In genomic region chr17:51382552-51382951, GRCm38 (mm10) we compare ENCODE assay signal across 24 mouse cellular contexts.
A peak's percentile ranks its signal among the peaks of the same experiment; 100 is the strongest.
DNase-seq lines count a peak whose midpoint lies in the region; ATAC-seq and TF ChIP-seq lines count a peak whose summit lies in the region.
"Had no signal": no experiment of that assay in that cellular context is flagged by ENCODE, and none has a peak within 500 bp of the region (broad histone marks: within the 10 kb centered on the region; RNA-seq: fewer than 3 reads in every experiment).

No protein-coding gene starts in this region.

- H3K27ac ChIP-seq in ES-E14 (ENCODE audit: insufficient read depth, low read depth, low read length, poor library complexity, severe bottlenecking) = no peak overlapping the region
- no peak overlapping the region for H3K27ac ChIP-seq in intestine, embryonic 15.5 days
- no peak overlapping the region for H3K27ac ChIP-seq in midbrain, embryonic 10.5 days (replicated peaks)
- H3K27ac ChIP-seq: embryonic facial prominence, embryonic 13.5 days; hindbrain, embryonic 10.5 days; kidney, embryonic 15.5 days; limb, embryonic 10.5 days; liver, embryonic 15.5 days; midbrain, embryonic 13.5 days; stomach, postnatal 0 days had no signal

- in situ Hi-C loops in ES-E14 (cut with MboI; ENCODE audit: low sequenced_read_pairs in 2 of 2, unreplicated experiment in 2 of 2) = no loop called here

- WGBS in intestine, embryonic 15.5 days = 77% methylated on average over 6 of the region's 6 CpGs
- 82% methylated on average over 6 of the region's 6 CpGs for WGBS in midbrain, embryonic 10.5 days

- H3K27me3 ChIP-seq in intestine, embryonic 15.5 days (replicated peaks) = no peaks in the 10 kb centered on the region
- no peaks in the 10 kb centered on the region for H3K27me3 ChIP-seq in midbrain, embryonic 10.5 days (ENCODE audit: low read depth, poor library complexity, severe bottlenecking)
- H3K27me3 ChIP-seq: embryonic facial prominence, embryonic 13.5 days; kidney, embryonic 15.5 days; liver, embryonic 15.5 days; midbrain, embryonic 13.5 days had no signal

- H3K9me3 ChIP-seq in ES-E14 (ENCODE audit: control insufficient read depth, insufficient read depth, low read depth, low read length) = no peaks in the 10 kb centered on the region
- no peaks in the 10 kb centered on the region for H3K9me3 ChIP-seq in intestine, embryonic 15.5 days
- no peaks in the 10 kb centered on the region for H3K9me3 ChIP-seq in midbrain, embryonic 10.5 days (replicated peaks)
- H3K9me3 ChIP-seq: embryonic facial prominence, embryonic 13.5 days; hindbrain, embryonic 10.5 days; kidney, embryonic 15.5 days; limb, embryonic 10.5 days; liver, embryonic 15.5 days; midbrain, embryonic 13.5 days had no signal

- H3K4me2 ChIP-seq in intestine, embryonic 15.5 days (replicated peaks) = no peak overlapping the region
- H3K4me2 ChIP-seq: embryonic facial prominence, embryonic 13.5 days; kidney, embryonic 15.5 days; liver, embryonic 15.5 days; midbrain, embryonic 13.5 days had no signal

- 0 out of 4 replicates have a peak, but pooled peaks cover 0 to 2% of the 10 kb centered on the region in 2 experiments for H3K4me1 ChIP-seq in ES-E14 (ENCODE audit: control insufficient read depth in 2 of 2, insufficient read depth in 2 of 2, low read length in 2 of 2, poor library complexity in 1 of 2)
- H3K4me1 ChIP-seq in intestine, embryonic 15.5 days (replicated peaks) = no peaks in the 10 kb centered on the region
- no peaks in the 10 kb centered on the region for H3K4me1 ChIP-seq in midbrain, embryonic 10.5 days
- H3K4me1 ChIP-seq: embryonic facial prominence, embryonic 13.5 days; hindbrain, embryonic 10.5 days; kidney, embryonic 15.5 days; limb, embryonic 10.5 days; liver, embryonic 15.5 days; midbrain, embryonic 13.5 days had no signal

- H3K36me3 ChIP-seq in ES-E14 (ENCODE audit: control insufficient read depth, insufficient read depth, low read length, poor library complexity, severe bottlenecking) = no peaks in the 10 kb centered on the region
- H3K36me3 ChIP-seq in intestine, embryonic 15.5 days = no peaks in the 10 kb centered on the region
- no peaks in the 10 kb centered on the region for H3K36me3 ChIP-seq in midbrain, embryonic 10.5 days
- H3K36me3 ChIP-seq: embryonic facial prominence, embryonic 13.5 days; hindbrain, embryonic 10.5 days; kidney, embryonic 15.5 days; limb, embryonic 10.5 days; liver, embryonic 15.5 days; midbrain, embryonic 13.5 days had no signal

- no peak overlapping the region for H3K4me3 ChIP-seq in ES-E14 (ENCODE audit: insufficient read depth in 1 of 2, low read depth in 1 of 2, low read length in 2 of 2, poor library complexity in 1 of 2, severe bottlenecking in 1 of 2)
- no peak overlapping the region for H3K4me3 ChIP-seq in intestine, embryonic 15.5 days (replicated peaks)
- H3K4me3 ChIP-seq in midbrain, embryonic 10.5 days = no peak overlapping the region
- H3K4me3 ChIP-seq: embryonic facial prominence, embryonic 13.5 days; hindbrain, embryonic 10.5 days; kidney, embryonic 15.5 days; limb, embryonic 10.5 days; liver, embryonic 15.5 days; midbrain, embryonic 13.5 days had no signal

- H3K9ac ChIP-seq in ES-E14 (ENCODE audit: insufficient read depth, low read depth, low read length, poor library complexity, severe bottlenecking) = no peak overlapping the region
- no peak overlapping the region for H3K9ac ChIP-seq in intestine, embryonic 15.5 days
- H3K9ac ChIP-seq: embryonic facial prominence, embryonic 13.5 days; forebrain, postnatal 0 days; kidney, embryonic 15.5 days; liver, embryonic 15.5 days; midbrain, embryonic 13.5 days had no signal

- ATAC-seq in hematopoietic stem cell, adult 5-6 weeks (replicated peaks in 1 of 2; ENCODE audit: insufficient read depth in 1 of 2, low FRiP score in 2 of 2, low TSS enrichment in 1 of 2, low read depth in 1 of 2, poor library complexity in 2 of 2, severe bottlenecking in 2 of 2) = peak; percentile 49 to 76
- ATAC-seq in neutrophil, adult 5-6 weeks (ENCODE audit: extremely low read depth, insufficient number of reproducible peaks, low FRiP score, poor library complexity, severe bottlenecking) = peak; percentile 98
- ATAC-seq in intestine, embryonic 15.5 days = no peak
- ATAC-seq: forebrain, postnatal 0 days; midbrain, embryonic 13.5 days had no signal

- DNase-seq in thymus, postnatal 0 days (ENCODE audit: low spot score) = peak; percentile 50
- DNase-seq in thymus, postnatal 25 days = no peak
- DNase-seq in ES-E14 (ENCODE audit: low read depth, low spot score) = peak; percentile 2
- DNase-seq in spleen, postnatal 36 days (ENCODE audit: low spot score in 2 of 2) = no peak
- no peak for DNase-seq in midbrain, embryonic 10.5 days (ENCODE audit: low spot score)
- DNase-seq: adrenal gland, adult 2 months; cerebellum, adult 18-20 months; forebrain, postnatal 0 days; heart, adult 11 months; layer of hippocampus, postnatal 36 days; lung, postnatal 36 days; right cerebral cortex, adult 18-20 months; spleen, adult 18-20 months; thymus, postnatal 4 days had no signal

TF ChIP-seq in ES-E14, 5 proteins besides CTCF, POLR2A, EP300 and RAD21:
- TF ChIP-seq HCFC1 (IDR thresholded peaks at IDR 0.05; ENCODE audit: borderline replicate concordance, insufficient read depth, low read length) = no peak
- no peak for TF ChIP-seq CHD2 (IDR thresholded peaks at IDR 0.05; ENCODE audit: low read depth, low read length)
- TF ChIP-seq MAFK (IDR thresholded peaks at IDR 0.05; ENCODE audit: insufficient read depth, low read depth, low read length) = peak; percentile 74
- no peak for TF ChIP-seq ZNF384 (IDR thresholded peaks at IDR 0.05; ENCODE audit: low read depth, low read length)
- no peak for TF ChIP-seq ZC3H11A (IDR thresholded peaks at IDR 0.05; ENCODE audit: borderline replicate concordance, low read depth, low read length)
TF ChIP-seq in ES-E14: peak in this region for 1.

Comparison
In these comparisons a context has a peak if more than half of its experiments do, and no peak if none do; other contexts are left out.
1. DNase-seq: peak in thymus, postnatal 0 days (single experiment) and ES-E14 (single experiment); none in thymus, postnatal 25 days (single experiment), spleen, postnatal 36 days (0 of 2) and midbrain, embryonic 10.5 days (single experiment).